Mouse (Mus musculus) bone marrow, adult 2 months (tissue): ENCODE results near the gene Oxa1l.

Source experiments
- CTCF ChIP-seq: fragments of 200-500 bp; IDR thresholded peaks from 2 replicates; pipeline ENCODE4 v1.5.1; 2011; ENCODE audit warnings: low read length, control low read depth; ENCODE audit not compliant: control insufficient read depth, insufficient read depth
- POLR2A ChIP-seq: fragments of 200-500 bp; IDR thresholded peaks from 2 replicates; pipeline ENCODE4 v1.6.1; 2011; ENCODE audit warnings: low read depth, mild to moderate bottlenecking, control low read depth, low read length, borderline replicate concordance; ENCODE audit not compliant: control insufficient read depth

GRCm38 (mm10) chr14:54383355-54383771 is 22.7 kb downstream of the Oxa1l start:
- TF ChIP-seq CTCF, result no peak
- TF ChIP-seq POLR2A, result no peak
